Mouse (Mus musculus): ENCODE results near the gene Lrrc41.

Gene Lrrc41

GRCm38 (mm10) chr4:116074861-116075620, at the start of gene Lrrc41, which contains the start of gene Uqcrh:
Gene Lrrc41, plus strand, starts transcription at chr4:116075269.
Gene Uqcrh, minus strand, starts transcription at chr4:116075071.
- DNase-seq (ENCODE audit: low read depth) = peak; percentile 99

- no peak for DNase-seq (ENCODE audit: low read depth)
These were observed 42.2 kb upstream of the Lrrc41 start for GRCm38 (mm10) chr4:116032906-116033305.

- no peak for DNase-seq (ENCODE audit: low read depth)
These were observed 41.7 kb upstream of the Lrrc41 start for GRCm38 (mm10) chr4:116033374-116033773.

- no peak for DNase-seq (ENCODE audit: low read depth)
These were observed 34.6 kb upstream of the Lrrc41 start for GRCm38 (mm10) chr4:116040466-116040865.

DNA sequence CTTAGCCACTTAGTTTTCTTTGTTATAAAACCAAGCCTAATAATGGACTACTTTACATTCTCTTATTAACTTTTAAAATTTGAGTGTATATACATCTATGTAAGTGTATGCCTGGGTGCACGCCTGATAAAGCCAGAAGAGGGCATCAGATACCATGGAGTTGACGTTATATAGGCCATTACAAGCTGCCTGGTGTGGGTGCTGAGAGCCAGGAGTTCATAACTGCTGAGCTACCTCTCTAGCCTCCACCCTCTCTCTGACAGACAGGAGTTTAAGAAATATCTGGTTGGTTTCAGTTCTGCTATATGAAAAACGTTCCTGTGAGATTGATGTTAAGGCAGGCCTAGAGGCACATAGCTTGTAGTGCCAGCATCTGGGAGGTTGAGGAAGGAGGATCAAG, 32.9 kb upstream of the Lrrc41 start:
- DNase-seq (ENCODE audit: low read depth) = no peak

GRCm38 (mm10) chr4:116046604-116047003, 28.5 kb upstream of the Lrrc41 start:
- DNase-seq (ENCODE audit: low read depth) = no peak

- no peak for DNase-seq (ENCODE audit: low read depth)
These were observed 27.4 kb upstream of the Lrrc41 start for GRCm38 (mm10) chr4:116047681-116048080.

DNA sequence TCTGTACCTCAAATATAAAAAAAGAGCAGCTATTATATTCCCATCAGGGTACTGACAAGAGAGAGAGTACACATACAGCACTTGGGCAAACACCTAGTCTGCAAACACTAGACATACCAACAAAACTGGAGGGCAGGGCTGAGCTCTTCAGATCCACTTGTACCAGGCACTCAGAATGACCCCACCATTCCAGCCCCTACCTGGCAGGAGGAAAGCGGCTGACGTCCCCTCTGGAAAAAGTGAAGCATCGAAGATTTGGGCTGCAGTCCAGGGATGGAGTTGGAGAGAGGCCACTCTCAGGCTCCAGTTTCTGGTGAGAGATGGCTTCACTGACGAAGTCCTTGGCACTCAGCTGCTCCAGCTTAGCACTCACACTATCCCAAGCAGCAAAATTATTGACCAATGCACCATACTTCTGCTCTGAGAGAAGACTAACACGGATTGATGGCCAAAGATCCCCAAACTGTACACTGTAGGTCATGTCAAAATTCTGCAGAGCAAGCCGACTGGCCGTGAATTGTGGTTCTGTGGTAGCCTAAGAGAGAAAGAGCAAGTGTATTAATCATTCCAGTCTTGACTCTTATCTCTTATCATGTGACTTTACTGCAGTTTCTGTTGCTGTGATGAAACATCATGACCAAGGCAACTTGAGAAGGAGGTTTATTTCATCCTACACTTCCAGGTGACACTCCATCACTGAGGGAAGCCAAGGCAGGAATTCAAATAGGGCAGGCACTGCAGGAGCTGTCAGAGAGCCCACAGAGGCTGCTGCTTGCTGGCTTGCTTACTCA, 26.7 kb upstream of the Lrrc41 start:
- no peak for DNase-seq (ENCODE audit: low read depth)

DNA sequence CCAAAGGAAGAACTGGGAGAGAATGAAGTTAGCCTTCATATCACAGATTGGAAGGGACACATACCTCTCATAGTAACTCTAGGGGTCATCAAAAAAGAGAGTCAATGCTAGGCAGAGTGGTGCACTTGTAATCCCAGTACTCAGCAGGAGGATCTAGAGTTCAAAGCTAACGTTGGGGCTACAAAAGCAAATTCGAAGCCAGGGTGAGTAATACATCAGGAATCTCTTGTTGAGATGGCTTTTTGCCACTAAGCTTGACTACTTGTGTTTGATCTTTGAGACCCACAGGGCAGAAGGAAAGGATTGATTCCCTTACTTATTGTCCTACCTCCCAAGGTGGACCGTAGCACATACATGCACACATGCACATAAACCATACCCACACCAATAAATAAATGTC, 25.9 kb upstream of the Lrrc41 start:
- DNase-seq (ENCODE audit: low read depth) = no peak

- DNase-seq (ENCODE audit: low read depth) = peak; percentile 73
These were observed 22.4 kb upstream of the Lrrc41 start for GRCm38 (mm10) chr4:116052526-116053293.

GRCm38 (mm10) chr4:116053399-116053961, 21.6 kb upstream of the Lrrc41 start, which contains the start of gene Nsun4:
Gene Nsun4, minus strand, starts transcription at chr4:116053876.
- DNase-seq (ENCODE audit: low read depth) = peak; percentile 98

DNA sequence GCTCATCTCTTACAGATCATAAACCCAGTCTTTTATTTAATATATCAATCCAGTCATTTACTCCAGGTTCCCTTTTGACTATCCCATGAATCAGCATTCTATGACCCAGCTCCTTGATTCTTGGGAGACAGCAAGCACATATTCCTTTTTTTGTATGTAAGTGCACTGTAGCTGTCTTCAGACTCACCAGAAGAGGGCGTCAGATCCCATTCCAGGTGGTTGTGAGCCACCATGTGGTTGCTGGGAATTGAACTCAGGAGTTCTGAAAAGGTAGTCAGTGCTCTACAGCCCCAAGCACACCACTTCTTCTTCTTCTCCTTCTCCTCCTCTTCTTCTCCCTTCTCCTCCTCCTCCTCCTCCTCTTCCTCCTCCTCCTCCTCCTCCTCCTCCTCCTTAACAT, 17.5 kb upstream of the Lrrc41 start:
- no peak for DNase-seq (ENCODE audit: low read depth)

DNA sequence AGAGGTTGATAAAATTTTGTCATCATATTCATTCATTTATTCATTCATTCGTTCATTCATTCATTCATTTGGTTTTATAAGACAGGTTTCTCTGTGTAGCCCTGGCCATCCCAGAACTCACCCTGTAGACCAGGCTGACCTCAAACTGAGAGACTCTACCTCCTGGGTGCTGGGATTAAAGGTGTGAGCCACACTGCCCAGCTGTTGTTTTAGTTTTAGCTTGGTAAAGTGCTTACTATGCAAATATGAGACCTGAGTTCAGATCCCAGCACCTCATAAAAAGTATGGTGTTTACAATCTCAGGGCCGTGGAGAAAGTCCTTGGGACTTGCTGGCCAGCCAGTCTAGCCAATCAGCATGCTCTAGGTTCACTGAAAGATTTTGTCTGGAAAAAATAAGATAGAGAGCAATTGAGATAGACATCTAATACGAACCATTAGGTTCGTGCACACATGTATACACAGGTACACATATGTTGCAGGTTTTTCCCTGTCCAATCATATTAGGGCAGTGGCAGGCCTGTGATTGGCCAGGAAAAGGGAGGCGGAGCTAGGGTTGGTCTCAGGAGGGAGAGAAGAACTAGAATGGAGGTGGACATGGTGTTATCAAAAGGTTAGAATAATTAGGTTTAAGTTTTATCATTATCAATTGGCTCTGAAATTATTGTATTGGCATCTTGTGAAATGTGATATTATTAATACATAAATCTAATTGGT, 15.9 kb upstream of the Lrrc41 start:
- no peak for DNase-seq (ENCODE audit: low read depth)

DNA sequence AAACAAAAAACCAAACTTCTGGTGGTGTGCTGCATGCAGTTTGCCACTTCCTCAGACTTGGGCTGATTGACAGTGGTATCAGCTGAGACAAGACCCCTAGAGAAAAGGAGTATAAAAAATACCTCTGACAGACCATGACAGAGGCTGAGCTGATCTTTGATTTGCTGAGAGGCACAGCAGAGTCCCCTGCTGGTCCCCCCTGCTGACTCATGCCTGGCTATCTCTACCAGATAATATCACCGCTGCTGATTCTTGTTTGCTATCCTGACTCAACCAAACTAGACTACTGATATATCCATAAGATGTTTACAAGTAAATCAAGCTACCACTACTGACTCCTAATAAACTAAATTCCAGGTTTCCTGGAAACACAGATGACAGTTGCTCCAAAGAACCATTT, 11.2 kb upstream of the Lrrc41 start:
- no peak for DNase-seq (ENCODE audit: low read depth)

DNA sequence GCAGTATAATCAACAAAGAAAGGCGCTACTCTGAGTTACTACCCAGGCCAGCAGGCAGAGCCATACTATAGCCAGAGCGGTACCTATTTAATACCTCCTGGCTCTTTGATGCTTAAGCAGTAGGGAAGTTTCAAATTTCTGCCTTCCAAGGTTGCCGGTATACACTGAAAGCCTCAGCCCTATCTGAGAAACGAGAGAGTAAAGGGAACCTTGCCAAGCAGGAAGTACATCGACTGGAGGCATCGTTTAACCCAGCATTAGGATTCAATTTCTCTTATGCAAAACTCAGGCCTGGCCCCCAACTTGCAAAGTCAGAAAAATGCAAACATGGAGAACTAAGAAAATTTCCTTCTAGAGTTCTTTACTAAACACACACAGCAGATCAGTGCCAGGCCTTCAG, 5.0 kb upstream of the Lrrc41 start:
- DNase-seq (ENCODE audit: low read depth) = no peak

DNA sequence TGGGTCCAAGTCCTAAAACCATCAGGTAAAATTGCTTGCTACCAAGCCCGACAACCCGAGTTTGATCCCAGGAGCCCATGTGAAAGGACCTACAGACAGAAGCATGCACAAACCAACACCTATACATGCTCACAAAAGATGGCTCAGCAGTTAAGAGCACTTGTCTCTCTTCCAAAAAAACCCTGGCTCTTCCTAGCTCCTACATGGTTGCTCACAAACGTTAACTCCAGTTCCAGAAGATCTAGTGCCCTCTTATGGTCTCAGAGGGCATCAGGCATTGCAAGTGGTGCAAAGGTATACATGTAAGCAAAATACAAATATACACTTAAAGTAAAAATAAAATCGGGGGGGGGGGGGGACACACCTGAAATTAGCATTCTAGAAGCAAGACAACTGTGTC, 1.9 kb upstream of the Lrrc41 start:
- DNase-seq (ENCODE audit: low read depth) = peak; percentile 45

GRCm38 (mm10) chr4:116074145-116074675, 859 bp upstream of the Lrrc41 start:
- DNase-seq (ENCODE audit: low read depth) = peak; percentile 67

DNA sequence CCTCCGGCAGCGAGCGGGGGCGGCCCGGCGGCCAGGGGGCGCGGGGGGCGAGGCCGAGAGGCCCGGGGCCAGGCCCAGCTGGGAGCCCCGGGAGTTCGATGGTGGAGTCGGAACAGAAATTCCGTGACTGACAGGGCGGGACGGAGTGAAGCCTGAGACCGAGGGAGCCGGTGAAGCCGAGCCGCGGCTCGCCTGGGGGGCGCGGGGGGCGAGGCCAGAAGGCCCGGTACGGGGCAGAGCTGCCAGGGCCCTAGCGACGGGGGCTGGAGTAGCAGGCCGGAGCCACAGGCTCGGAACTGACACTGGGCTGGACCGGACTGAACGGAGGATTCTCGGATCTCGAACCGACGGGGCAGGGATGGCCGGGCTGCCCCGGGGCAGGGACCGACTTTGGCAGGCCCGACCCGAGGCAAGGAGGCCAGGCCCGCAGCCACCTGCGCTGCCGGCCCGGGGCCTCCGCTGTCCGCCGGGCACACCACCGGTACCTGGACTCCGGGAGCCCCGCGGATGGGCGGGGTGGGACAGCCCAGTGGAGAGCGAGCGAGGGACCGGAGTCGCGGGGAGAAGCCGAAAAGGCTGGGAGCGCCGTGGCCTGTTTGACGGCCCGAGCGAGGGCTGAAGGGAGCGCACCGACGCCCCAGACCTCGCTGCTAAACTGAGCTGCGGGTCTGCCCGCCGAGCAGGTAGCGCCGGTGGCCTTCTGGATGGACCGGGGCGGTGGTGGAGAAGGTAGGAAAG, 731 bp downstream of the Lrrc41 start:
- DNase-seq (ENCODE audit: low read depth) = peak; percentile 78

- DNase-seq (ENCODE audit: low read depth) = peak; percentile 42
These were observed 1.5 kb downstream of the Lrrc41 start for GRCm38 (mm10) chr4:116076369-116077231.

Measured in naive thymus-derived CD4-positive, alpha-beta T cell, adult 2 months (primary cell).